Mouse (Mus musculus) testis, adult 2 months (tissue): Measurements from ENCODE around the gene Dnase2b.

Experiments used
- CTCF ChIP-seq: fragments of 200-500 bp; IDR thresholded peaks from 2 replicates; pipeline ENCODE4 v1.5.1; 2012; ENCODE audit warnings: low read depth, mild to moderate bottlenecking, inconsistent platforms, low read length, moderate library complexity; ENCODE audit not compliant: control insufficient read depth, insufficient read depth, insufficient replicate concordance
- POLR2A ChIP-seq: fragments of 200-500 bp; IDR thresholded peaks from 2 replicates; pipeline ENCODE4 v1.6.1; 2012; ENCODE audit warnings: low read depth, mild to moderate bottlenecking, inconsistent platforms, low read length, moderate library complexity; ENCODE audit not compliant: control insufficient read depth

DNA sequence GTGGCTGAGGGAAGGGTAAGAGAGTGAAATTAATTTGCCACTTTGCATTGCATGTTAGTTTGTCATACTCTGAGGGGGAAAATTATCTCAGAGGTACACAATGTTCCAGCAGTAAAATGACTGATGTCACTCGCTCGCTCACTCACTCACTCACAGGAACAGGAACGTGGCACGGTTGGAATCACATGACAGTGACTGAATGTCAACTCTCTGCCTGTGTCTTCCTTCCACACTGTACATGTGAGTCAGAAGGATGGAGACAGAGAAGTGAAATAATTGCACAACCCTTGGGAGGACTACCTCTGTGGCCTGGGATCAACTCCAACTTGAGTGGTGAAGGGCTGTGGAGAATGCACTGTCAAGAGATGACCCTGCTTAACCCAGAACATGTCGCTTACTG, 42.0 kb upstream of the Dnase2b start:
- no peak for TF ChIP-seq POLR2A
- no peak for TF ChIP-seq CTCF
